Mouse (Mus musculus) hindlimb bud, embryonic 11.5 days (tissue): ENCODE data around the gene Zfp398.

Experiments used
- DNase-seq: peaks from one replicate; pipeline ENCODE4 v3.0.0-alpha.2; 2012; ENCODE audit warnings: low read depth, low spot score; ENCODE audit errors: extremely low spot score

Gene Zfp398

DNA sequence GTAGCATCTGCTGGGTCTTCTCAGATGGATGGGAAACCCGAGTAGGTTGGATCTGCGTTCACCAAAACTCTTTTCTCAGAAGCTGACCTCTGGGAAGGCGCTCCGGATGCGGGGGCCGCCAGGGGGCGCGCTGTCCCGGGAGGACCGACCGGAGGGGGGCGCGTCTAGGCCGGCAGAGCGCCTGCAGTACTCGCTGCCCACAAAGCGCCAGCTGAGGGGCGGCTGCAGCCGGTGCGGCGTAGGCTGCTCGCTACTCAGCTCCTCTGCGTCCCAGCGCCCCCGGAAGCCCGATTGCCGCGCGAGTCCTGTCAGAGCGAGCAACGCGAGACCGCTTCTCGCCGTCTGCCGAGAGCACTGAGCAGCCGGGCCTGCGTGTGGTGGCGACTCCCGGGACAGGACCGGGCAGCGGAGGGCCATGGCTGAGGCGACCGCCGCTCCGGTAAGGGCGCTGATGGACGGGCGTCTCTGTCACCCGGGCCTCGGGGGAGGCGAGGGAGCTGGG is at the start of gene Zfp398:
Zfp398 (plus strand) TSS at position 180 of the 502 bp plus-strand sequence.
- DNase-seq, result no peak

DNA sequence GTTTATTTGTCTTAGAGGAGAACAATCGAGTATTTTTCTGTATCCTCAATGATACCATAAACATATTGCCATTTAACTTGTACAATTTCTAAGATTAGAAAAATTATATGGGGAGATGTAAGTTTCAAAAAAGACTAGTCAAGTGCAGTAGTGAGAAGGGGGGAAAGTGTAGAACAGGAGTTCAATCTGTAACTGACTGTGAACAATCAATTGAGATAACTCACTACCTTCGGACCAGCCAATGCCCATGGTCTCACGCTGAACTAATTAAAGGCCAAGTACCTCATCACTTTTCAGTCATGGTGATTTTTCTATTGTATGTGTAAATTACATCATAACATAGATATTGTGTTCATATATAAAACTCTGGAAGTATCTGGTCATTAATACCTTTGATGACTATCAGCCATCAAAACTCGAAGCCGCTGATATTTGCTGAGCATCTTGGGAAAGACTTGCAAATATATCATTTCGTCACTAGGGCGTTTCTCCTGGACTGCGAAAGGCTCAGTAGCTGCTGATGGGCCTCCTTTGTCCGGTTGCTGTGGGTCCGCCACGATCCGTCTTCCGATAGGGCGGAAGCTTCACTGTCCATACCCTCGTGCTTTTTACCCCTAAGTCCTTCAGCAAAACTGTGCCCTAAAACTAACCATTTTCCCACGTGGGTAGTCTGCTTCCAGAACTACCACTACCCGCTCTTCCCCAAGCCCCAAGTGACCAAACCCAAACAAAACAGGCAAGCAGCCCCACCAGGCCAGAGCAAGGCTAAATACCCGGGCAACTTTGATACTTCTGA is 47.3 kb upstream of the Zfp398 start:
- peak; percentile 92 for DNase-seq

DNA sequence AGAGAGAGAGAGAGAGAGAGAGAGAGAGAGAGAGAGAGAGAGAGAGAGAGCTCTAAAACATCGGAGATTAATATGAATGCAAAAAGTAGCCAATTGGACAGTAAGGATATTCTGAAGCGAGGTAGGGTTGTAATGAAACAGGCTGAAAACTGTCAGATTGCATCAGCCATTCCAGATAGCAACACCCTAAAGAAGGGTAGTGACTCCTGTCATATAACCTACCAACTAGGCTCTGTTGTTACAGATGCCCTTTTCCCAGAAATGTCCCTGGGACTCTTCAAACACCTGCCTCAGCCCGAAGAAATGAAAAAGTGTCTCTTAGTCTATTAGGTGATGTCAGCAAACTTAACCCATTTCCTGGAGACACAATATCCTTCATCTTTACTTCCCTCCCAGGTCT is 46.6 kb upstream of the Zfp398 start:
- no peak for DNase-seq

DNA sequence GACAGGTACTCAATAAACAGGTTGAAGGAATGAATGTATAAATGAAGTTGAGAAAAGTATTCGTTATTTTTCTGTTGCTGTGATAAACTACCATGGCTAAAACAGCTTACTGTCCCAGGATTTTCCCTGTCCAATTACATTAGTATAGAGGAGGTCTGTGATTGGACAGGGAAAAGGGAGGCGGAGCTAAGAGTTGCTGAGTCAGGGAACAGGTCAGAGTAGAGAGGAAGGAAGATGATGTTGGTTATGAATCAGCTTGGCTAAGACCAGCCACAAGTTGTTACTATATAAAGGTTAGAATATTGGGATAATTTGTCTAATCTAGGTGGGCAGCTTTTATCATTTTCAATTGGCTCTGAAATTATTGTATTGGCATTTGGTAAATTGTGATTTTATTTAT is 44.7 kb upstream of the Zfp398 start:
- no peak for DNase-seq

DNA sequence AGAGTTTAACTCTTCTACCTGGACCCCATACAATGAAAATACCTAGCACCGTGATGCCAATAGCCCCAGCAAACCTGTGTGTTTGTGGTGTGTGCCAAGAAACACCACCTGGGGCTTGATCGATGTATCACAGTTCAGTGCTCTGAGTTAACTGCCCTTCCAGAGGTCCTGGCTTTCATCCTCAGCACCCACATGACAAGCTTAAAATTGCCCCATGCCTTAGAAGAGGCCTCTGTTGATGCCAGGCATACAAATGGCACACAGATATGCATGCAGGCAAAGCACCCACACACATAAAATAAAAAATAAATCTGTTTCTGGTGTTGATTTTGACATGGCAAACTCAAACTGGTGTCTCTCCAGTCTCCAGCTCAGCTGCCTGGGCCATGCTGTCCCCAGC is 42.9 kb upstream of the Zfp398 start:
- DNase-seq, result no peak

DNA sequence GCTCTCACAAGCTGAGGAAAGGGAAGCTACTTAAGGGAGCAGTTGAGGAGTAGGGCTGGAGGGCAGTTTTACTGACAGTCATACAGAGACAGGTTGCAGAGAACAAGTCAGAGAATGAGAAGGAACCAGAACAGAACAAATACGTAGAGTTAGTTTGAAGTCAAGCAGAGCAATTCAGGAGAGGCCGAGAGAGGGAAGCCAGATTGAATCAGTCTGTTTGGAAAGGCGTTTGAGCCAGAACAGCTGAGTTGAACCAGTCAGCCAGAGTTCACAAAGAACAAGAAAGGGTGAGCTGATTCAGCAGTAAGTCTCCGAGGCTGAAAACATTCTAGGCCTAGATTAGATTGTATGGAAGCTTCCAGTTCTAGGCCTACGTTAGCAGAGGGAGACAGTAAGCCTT is 42.2 kb upstream of the Zfp398 start:
- no peak for DNase-seq

DNA sequence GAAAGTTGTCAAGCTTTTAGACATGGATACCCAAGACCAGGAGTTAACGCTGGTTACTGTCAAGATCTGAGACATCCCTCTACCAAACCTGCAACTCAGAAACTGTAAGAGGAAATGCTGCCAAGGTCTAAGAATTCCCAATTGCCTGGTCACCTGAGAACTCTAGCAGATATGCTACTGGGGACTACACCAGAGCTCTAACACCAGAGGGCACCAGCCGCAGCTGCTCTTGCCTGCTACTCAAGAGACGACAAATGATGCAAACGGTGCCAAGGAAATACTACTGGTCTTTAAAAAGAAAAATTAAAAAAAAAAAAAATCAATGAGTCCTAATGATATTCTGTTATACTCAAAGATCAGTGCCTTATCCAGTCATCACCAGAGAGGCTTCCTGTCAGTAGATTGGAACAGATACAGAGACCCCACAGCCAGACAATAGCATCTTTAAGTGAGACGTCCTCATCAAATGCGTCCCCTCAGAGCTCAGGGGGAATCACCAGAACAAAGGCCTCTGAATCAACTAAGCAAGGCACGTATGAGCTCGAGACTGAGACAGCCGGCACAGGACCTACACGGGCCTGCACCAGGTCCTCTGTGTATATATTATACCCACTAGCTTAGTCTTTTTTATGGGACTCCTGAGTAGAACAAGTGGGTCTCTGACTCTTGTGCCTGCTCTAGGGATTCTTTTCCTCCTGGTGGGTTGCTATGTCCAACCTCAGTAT is 41.2 kb upstream of the Zfp398 start:
- DNase-seq, result no peak

DNA sequence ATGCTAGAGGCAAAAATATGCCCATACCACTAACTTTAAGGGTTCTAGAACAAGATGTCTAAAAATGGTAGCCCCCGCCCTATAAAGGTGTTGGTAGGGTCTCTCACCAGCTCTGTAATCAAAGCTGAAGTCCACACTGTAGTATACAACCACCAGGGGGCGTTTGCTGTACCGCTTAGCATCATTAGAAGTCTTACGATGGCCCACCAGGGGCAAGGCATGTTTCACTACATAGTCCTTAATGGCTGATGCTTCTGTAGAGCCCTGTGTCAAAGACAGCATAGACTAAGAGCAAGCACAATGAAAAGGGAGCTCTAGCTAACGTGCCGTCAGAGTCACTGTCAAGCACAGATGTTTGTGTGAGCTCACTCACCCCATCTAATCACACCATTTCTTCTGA is 36.4 kb upstream of the Zfp398 start:
- peak; percentile 68 for DNase-seq

DNA sequence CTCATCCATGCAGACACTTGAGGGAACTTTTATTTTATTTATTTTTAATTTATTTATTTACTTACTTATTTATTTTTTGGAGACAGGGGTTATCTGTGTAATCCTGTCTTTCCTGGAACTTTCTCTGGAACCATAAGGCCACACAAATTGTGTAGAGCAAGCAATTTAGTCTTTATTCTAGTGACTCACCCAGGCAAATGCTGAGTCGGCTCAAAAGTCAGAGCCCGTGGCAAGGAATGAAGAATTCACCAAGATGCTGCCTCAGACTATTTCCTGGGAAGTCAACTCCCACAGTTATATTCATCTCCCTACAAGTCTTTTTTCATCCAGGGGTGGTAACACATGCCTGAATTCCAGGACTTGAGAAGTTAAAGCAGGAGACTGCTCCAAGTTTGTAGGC is 29.9 kb upstream of the Zfp398 start:
- DNase-seq, result no peak

DNA sequence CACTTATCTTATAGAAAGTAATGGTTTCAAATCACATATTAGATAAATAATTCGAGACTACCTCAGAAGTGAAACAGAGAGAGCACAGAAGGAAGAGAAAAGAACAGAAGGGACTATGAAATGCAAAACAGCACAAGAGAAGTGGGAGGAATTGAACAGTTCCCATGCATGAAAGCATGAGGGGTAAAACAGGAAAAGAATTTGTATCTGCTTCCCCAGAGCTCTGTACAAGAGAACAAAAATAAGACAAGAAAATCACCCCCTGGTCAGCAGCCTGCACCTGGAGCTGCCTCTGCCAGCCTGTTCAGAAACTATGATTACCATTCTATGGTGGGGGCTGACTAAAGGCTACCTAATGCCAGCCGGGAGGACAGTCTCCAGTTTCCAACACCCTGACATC is 28.0 kb upstream of the Zfp398 start:
- no peak for DNase-seq

DNA sequence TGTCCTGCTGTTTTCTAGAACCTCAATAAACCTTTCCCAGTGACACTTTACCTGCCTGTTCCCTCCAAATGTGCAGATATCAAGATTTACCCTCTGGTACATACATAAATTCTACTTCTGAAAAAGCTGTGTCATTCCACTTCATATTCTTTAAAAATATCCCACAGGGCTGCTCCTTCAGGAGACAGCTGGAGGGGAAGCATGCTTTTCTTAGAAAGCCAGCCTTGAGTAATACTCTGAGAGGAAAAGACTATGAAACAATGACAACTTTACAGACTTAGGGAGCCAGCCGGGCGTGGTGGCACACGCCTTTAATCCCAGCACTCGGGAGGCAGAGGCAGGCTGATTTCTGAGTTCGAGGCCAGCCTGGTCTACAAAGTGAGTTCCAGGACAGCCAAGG is 26.9 kb upstream of the Zfp398 start:
- no peak for DNase-seq

DNA sequence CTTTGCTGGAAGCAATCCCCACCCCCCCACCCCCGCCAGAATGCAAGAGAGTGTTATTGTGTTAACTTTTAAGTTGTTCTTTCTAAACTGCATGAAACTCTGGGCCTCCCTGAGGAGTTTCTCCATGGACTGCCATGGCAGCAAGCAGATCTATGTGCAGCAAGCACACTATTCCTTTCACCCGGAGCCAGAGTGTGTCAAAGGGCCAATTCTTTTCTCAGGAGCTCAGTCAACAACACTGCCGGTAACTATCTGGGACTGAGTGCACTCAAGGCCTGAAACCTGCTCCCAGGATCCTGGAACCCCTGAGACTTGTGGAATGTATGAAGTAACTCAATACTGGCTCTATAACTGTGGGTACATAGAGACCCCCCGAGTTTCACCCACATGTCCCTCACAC is 26.4 kb upstream of the Zfp398 start:
- DNase-seq, result no peak

DNA sequence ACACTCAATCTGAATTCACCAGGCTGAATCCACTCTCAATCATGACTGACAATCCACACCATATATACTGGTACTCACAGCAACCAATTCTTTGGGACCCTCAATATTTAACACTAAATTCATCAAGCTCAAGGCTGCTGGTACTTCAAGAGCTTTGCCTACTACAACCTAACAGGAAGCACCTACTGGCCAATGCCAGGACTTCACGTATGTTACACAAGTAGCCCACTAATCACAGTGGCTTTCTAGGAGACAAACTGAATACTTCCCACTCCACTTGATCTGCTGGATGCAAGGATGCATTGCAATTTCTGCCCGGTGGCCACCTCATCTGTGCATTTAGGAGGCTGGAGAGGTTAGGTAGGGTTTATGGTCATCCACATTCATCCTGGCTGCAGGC is 25.3 kb upstream of the Zfp398 start:
- no peak for DNase-seq

DNA sequence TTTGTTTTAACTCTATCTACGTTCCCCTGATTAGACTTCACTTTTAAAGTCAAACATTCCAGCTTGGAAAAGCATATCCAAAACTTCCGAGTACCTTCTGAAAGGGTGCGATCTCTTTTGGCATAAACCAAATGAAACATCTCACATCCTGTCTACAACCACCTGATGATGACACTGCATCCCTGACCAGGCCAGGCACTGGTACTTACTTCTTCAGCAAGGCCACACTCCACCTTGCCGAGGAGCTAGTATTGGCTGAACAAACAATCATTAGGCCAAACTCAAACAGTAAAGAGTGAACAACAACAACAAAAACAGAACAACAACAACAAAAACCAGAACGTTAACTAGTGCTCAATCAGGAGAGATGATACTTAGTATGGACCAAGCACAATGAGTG is 24.1 kb upstream of the Zfp398 start:
- no peak for DNase-seq

DNA sequence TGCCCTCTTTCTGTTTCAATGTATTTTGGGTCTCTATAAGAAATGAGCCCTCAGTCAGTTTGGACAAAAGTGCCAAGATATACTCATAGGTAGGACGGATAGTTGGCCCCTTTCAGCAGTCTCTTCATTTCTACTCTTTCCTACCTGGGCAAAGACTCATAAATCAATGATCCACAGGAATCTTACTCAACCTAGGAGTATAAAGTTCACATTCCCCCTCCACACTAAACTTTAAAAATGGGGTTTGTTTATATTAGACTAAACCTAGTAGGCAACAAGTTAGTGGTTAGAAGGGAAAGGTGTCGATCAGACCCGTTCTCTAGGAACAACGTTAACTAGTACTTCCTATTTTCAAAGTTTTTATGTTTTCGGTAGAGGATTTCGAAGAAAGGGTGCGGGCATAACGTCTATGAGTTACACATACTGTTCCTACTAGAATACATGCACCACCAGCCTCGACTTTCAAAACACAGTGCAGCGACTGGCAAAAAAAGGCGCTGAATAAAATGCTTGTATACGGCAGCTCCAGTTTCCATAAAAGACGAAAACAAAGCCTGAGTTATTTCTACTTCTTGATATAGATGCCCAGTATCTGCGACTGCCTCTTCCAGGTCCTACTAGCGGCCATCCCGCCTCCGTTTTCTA is 23.1 kb upstream of the Zfp398 start:
- DNase-seq, result no peak

DNA sequence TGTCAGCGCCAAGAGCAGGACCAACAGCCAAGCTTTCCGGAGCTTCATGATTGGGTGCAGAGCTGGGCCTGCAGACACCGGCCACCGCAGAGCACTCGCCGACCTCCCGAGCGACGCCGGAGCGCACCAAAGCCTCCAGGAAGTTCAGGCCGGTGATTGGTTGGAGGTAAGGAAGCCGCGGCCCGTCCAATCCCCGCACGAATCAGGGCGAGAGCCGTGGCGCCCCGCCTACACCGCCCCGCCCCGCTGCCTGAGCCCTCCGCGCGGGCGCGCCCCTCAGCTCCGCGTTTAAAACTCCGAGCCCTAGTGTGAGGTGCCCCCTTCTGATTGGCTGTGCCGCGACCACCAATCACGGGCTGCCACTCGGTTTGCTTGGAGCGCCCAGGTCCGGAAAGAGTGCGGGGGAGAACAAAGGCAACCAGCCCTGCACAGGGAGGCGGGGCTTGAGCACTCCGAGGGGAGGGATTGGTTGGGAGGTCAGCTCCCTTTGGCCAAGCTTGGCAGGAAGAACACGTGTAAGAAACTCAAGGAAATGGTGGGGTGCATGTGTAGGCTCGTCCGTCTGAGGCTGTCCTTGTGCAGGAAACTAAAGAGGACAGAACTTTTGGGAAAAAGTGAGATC is 22.1 kb upstream of the Zfp398 start, which contains the start of gene Pdia4:
Pdia4 (minus strand) TSS at position 174 of the 622 bp plus-strand sequence.
- DNase-seq, result peak; percentile 84

DNA sequence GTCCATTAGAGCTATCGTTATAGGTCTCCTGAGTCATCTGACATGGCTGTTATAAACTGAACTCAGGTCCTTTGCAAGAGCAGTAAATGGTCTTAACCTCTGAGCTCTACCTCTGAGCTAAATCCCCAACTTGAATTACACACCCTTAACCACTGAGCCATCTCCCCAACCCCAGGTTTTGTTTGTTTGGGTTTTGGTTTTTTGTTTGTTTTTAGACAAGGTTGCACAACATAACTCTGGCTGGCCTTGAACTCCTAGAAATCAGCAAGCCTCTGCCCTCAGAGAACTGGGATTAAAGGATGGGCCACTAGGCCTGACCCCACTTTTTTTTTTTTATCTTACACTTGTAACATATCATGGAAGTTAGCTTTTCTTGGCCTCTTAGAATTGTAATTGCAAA is 19.3 kb upstream of the Zfp398 start:
- no peak for DNase-seq

DNA sequence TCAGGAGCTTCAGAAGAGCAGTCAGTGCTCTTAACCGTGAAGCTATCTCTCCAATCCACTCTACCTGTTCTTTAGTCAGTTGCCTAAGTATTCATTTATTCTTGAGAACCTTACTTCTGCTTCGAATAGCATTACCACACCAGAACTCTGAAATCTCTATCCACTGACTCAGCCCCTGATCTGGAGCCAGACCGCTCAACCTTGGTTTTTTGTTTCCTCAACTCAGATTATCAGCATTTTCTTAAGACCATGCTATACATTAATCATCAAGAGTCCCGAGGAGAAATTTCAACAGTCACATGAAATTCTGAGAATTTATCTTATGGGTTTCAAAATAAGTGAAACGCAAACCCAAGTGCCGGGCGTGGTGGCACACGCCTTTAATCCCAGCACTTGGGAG is 16.7 kb upstream of the Zfp398 start:
- DNase-seq, result no peak

DNA sequence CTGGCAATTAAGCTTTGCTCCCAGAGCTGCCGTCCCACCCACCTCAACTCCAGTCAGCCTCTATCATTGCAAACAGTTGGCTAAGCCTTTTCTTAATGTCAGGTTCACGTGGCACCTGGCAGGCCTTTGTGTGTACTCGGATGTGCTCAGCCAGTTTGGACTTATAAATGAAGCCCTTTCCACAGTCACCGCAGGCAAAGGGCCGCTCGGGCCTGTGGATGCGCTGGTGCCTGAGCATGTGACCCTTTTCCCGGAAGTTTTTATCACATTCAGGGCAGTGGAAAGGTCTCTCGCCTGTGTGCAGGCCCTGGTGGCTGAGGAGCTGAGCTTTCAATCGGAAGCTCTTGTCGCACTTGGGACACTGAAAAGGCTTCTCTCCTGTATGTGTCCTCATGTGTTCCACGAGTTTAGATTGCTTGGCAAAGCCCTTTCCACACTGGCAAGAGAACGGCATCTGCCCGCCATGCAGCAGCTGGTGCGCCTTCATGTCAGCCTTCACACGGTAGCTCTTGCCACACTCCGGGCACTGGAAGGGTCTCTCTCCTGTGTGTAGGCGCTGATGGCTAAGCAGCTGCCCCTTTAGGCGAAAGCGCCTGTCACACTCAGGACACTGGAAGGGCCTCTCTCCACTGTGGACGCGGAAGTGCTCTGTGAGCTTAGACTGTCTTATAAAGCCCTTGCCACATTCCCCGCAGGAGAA is 15.7 kb upstream of the Zfp398 start:
- DNase-seq, result no peak

DNA sequence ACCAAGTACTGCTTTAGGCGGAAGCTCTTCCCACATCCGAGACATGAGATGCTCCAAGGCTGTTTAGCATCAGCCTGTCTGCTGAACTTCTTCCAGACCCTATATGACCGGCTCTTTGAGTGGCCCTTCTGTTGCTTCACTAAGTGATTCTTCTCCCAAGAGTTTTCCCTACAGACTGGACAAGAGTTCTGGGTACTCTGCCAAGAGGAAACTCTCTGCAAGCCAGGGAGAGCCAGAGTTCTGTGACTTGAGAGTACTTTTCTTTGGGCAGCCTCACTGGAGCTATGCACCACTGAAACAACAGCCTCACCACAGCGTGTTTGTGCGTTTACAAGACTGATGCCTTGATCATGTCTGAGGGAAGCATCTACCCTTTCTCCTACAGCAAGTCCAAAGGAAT is 14.2 kb upstream of the Zfp398 start:
- no peak for DNase-seq

DNA sequence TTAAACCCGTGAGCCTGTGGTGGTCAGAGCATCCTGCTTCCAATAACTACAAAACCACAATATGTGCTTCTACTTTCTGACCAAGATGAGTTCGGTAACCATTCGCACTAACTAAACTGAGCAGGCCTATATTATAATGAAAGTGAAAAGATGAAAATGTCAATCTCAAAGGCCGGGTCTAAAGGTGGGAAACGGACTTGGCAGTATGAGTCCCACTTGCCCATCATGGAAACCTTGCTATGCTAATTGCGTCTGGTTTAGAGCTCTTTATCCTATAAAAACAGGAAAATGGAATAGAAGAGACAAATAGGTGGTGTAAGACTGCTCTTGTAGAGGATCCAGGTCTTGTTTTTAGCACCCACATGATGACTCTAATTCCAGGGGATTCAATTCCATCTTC is 13.7 kb upstream of the Zfp398 start:
- DNase-seq, result no peak
